Mouse (Mus musculus) heart, adult 9 months (tissue): ENCODE measurements around the gene Zc3h14.

Source experiments
- DNase-seq, 2 experiments: peaks; one replicate each; pipeline ENCODE4 v3.0.0; 2022; ENCODE audit warnings: low spot score in 2 of 2

Gene Zc3h14

DNA sequence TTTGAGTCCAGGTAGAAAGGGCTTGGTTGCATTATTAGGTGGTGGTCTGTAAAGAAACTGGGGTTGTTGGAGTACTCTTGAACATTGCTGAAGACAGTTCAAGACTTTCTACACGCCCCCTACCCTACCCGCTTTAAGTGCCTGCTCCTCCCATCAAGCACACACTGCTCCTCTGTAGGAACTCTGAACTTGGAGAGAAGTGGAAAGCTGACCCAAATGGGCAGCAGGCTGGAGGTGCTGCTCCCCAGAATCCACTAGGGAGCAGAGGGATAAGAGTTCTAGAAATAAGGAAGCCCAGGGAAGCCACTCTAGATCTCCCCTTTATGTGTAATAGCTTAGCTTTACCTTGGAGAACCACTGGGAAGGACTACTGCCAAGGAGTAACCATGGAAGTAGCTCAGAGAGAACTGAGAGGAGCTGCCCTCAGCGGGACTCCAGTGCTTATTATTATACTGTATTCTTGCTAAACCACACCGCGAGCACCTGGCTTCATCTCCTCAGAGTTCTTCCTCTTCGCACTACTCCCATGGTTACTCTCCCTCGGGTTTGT, 8.9 kb upstream of the Zc3h14 start:
- peak; percentile 15 to 28 for DNase-seq

DNA sequence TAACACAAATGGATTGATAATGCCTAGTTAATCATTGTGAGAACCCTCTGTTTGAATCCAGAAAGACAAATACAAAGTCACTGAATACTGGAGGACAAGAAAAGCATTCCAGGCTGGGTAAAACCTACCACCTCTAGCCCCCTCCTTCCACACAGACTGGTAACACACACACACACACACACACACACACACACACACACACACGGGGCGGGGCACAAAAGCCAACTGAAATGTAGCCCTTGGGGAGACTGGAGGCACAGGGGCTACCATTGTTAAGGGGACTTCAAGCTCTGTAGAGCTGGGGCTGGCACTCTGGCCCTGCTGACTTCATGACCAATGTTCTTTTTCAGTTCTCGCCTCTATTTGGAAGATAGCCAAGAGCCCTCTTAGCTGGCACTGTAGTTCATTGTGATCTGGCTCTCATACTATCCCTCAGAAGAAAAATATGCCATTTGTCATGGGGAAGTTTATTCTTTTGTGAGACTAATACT, 5.7 kb upstream of the Zc3h14 start:
- DNase-seq = peak in 1 of 2 experiments; percentile 27

DNA sequence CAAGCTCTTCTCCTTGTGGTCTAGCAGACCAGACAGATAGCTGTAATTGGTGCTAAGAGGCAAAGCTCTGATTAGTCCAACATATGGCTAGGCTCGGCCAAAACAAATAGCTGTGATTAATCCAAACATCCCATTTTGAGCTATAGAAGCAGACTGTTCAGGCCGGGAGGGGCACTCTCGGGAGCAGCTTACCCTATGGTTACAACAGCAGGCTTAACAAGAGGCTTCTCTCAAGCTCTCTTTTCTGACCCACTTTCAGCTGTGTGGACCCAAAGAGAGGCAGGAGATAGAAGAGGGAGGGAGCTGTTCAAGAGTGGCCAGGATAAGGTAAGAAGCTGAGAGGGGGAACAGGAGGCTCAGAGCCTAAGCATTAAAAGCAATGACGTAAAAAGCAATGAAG, 1.1 kb upstream of the Zc3h14 start:
- no peak for DNase-seq

DNA sequence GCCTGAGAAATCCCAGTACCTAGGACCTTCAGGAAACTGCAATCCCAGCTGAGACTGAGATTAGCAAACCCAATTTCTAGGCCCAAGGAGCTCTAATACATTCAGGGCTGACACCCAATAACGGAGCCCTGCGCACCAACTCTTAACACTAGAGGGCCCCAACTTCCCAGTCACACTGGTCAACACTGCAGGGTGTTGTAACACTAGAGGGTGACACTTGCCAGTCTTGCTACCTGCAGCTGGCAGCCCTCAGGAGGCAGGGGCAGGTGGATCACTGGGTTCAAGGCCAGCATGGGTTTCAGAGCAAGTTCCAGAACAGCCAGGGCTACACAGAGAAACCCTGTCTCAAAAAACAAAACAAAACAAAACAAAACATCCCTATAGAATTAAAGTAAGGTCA, 633 bp upstream of the Zc3h14 start:
- DNase-seq = peak; percentile 39 to 47

DNA sequence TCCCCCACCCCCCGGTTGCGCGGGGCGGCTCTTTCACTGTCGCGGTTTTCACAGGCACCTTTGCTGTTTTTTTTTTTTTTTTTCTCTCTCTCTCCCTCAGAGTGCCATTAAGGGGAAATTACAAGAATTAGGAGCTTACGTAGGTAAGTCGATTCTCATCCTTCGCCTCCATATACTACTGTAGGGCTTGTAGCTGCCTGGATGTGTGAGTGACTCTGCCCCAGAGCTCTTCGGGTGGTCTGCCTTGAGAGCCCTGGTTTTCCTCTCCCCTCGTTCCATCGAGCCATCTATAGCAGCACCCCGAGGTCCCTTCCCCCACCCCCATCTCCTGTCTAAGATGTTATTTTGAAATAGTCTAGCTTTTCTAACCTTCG, 603 bp downstream of the Zc3h14 start:
- DNase-seq = no peak

DNA sequence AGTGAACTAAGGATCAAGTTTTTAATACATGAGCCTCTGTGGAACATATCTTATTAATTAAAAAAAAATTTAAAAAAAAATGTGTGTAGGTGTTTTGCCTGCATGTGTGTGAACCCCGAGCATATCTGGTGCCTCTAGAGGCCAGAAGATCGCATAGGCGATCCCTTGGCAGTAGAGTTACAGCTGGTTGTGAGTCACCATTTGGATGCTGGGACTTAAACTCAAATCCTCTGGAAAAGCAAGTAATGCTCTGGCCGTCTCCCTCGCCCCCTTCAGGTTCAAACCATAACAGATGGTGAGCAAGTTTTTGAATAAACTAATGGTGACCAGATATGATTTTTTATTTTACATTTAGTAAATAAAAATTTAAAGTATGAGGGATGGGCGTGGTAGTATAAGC, 10.9 kb downstream of the Zc3h14 start:
- no peak for DNase-seq

DNA sequence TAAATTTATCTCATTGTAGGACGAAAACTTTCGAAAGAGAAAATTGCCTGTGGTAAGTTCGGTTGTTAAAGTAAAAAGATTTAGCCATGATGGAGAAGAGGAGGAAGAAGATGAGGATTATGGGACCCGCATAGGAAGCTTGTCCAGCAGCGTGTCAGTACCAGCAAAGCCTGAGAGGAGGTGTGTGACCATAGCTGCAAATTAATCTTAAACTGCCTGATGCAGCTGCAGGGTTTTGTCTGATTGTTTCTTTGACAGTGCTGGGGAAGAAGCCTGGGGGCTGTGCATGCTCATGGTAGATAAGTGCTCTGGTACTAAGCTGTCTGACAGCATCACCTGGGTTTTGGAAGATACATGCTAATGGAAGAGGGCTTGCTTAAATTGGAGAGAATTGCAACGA, 12.9 kb downstream of the Zc3h14 start:
- no peak for DNase-seq

DNA sequence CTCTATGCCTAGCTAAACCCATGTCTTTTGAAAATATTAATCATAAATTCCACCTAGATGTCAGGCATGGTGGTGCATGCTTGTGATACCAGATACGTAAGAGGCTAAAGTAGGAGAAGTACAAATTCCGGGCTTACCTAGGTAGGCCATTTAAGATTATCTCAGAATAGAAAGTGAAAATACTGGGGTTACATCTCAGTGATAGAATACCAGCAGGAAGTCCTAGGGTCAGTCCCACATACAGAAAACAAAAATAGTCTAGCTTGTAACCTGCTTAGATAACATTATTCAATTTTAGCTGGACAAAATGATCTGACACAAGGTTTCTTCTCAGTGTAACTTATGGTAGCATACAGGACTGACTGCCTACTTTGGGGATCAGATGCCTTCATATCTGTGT, 19.5 kb downstream of the Zc3h14 start:
- no peak for DNase-seq

DNA sequence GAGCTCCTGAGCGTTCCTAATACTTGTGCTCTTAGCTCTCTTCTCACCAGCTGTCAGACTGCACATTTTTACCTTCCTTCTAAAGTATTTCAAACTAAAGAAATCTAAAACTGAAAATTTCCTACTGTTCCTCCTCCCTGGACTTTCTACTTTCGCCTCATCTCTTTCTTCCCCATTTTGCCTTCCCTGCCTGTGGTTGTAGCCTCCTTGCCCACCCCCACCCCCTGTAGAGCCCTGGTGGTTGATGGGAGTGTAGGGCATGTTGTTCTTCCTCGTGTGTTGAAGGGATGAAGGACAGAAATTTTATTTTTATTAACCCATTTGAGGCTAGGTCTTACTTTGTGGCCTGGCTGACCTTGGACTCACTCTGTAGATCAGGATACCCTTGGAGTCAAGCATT, 30.7 kb downstream of the Zc3h14 start:
- no peak for DNase-seq

DNA sequence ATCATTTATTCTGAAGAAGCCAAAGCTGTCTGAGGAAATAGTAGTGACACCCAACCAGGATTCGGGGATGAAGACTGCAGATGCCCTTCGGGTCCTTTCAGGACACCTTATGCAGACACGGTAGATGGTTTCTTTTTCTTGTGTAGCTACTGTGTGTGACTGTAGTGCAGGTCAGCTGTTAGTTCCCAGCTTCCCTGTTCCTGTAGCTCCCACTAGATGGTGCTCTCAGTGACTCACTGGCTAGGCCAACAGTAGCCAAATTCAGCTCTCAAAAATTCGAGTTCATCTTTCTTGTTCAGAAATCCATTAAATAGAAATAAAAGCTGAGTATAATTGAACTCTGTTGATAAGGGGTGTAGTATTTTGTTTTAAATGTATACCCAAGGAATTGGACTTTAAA, 32.4 kb downstream of the Zc3h14 start:
- no peak for DNase-seq

DNA sequence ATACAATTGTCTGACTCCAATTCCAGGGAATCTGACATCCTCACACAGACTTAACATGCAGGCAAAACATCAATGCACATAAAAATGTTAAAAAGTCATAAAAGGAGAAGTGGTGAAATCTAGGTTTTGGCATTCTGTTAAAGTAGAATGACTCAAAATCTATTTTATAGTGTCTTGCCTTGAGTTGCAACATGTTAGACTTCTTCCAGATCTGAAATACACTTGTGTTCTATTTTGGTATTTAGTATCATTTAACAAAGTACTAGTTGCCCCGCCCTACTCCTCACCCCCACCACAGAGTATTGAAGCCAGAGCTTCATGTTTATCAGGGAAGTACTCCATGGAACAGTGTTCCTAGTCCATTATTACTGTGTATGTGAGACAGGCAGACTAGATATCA, 37.5 kb downstream of the Zc3h14 start:
- DNase-seq = no peak

DNA sequence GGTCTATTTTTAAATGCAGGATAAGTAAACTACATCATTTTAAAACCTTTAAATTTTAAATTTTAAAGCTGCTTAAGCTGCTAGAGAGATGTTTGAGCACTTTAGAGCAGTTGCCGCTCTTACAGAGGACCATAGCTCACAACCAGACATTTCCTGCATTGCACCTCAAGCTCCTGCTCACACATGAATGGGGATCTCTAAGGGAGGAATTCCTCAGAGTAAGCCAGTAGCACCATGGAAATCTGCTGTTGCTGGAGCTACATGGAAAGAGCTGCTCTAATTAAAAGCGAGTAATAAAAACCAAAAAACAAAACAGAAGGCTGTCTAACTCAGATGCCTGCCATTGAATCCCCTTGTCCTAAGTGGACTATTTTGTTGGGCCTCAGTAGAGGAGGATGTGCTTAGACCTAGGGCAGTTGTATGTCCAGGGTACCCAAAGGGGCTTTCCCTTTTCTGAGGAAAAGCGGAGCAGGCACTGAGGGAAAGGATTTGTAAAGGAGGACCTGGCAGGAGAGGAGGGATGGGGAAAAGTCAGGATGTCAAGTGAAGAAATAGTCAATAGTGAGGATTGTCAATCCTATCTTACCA, 49.1 kb downstream of the Zc3h14 start:
- no peak for DNase-seq

DNA sequence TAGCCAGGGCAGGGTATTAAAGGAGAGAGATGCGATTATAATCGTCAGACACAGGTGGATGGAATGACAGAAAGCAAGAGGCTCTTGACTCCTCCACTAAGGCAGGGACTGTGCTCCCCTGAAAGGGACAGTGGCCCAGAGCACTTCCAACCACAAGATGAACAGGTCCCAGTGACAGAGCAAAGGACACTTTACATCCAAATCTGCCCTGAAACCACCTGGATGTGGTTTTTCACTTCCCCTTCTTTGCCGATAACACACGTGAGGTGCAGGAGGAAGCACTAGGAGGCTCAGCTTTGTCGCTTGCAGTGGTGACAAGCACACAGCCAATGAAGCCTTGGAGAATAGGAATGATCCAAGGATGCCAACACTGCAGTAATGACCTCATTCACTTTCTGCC, 53.6 kb downstream of the Zc3h14 start:
- DNase-seq = no peak

DNA sequence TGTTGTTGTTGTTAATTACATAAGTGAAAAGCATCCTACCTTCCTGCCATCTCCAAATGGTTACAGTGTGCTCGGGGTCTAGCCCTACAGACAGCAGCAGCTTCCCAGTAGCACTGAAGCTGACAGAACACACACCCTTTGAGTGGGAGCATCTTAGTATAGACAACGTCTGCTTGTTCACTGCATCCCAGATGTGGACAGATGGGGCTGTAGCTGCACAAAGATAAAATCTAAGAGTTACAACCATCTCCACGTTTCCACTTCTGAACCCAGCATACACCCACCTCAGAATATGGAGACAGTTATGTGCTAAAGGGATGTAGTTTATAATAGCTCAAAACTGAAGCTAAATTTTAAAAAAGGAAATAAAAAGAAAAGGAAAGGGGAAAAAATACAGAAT, 55.5 kb downstream of the Zc3h14 start:
- DNase-seq = no peak

DNA sequence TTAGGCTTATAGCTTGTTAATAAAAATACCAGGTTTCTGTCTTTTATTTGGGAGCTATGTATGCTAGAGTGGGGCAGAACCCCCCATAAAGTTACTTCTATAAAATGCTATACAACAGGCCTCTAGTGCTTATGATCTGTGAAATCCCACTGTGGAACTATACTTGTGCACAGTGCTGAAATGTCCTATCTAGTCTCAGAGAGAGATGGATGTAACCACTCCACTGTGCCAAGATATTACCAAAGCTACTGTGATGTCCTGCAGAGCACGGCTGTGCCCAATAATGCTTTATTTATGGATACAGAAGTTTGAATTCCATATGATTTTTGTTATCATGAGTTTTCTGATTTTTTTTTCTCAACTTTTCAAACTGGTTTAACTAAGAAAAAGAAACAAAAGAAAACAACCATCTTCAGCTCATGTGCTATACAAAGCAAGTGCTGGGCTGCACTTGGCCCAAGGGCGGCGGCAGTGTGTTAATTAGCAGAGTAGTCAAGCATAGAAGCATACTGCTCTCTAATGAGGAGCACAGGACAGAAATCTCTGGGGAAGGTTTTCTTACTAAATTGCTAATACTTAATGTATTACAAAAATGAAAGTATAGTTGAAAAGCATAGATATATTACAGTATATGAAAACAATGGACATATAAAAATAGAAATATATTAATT, 57.4 kb downstream of the Zc3h14 start:
- no peak for DNase-seq

DNA sequence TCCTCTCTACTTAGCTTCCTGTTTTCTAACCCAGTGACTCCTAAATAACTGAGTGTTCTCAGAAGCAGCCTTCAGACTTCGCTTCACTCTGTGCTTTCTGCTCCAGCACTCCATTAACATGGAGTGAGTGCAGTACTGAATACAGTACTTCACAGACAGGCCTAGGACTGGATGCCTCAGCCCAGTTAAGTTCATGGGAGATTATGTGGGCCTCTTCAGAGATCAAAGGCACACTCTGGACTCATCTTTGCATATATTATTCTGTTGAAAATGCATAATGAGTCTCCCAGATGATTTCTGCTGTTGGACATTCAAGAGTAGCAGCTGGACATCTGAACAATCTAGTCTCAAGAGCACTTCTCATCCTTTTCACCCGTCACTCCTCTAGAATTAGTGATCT, 74.0 kb downstream of the Zc3h14 start:
- no peak for DNase-seq

DNA sequence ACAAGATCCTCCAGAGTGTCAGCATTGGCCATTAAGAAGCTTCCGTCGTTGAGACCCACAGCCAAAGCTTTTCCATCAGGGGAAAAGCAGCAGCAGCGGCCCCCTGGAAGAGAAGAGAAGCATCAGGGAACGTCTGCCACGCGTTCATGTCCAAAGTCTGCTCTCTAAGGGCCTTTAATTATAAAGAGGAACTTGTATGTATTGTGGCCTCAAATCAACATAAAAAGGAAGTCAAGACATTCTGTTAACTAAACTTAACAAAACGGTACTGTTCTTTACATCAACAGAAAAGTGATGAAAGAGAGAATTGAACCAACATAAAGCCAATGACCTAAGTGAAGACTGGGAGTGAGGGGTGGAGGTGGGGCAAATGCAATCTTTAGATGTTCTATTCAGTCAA, 84.4 kb downstream of the Zc3h14 start:
- DNase-seq = no peak

DNA sequence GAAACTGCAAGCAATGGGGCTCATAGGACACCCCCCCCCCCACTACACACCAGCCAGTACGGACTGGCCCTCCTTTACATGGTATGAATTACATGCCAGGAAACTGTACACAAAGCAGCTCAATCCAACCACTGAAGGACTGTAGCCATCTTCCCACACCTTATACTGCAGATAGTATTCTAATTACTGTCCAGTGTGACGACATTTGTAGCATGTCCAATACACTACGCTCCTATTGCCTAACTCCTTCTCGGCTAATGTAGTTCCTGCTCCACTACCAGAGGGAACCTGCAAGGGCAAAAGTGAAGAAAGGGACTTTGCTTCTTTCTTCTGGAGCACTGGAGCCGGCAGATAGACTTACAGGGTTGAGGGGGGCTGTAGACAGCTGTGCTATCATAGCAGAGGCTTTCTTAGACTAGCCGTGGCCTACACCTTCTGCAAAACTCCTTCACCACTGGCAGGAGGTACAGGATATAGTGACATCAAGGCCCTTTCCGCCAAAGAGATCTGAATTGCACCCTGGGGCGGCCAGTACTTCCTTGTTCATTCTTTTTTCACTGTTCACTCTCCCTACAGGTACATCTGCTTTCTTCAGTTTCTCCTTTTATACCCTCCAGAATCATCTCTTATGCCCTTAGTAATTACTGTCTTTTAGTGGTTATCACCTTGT, 86.3 kb downstream of the Zc3h14 start:
- no peak for DNase-seq

DNA sequence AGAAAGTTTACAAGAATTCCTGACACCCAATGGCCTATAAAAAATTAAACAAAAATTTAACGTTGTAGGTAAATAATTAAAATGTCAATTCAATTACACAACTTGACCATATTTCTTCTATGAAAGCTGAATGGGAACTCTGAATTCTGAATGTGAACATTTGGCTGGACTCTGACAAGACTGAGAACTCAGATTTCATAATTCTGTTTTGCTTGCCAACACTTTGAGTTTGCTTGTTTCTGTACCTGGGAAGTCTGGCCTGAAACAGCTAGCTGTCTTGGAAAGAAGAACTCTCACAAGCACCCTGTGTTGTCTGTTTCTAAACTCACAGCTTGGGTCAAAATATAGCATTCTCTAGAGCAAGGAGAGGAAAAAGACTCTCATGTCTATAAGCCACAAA, 87.1 kb downstream of the Zc3h14 start:
- no peak for DNase-seq

DNA sequence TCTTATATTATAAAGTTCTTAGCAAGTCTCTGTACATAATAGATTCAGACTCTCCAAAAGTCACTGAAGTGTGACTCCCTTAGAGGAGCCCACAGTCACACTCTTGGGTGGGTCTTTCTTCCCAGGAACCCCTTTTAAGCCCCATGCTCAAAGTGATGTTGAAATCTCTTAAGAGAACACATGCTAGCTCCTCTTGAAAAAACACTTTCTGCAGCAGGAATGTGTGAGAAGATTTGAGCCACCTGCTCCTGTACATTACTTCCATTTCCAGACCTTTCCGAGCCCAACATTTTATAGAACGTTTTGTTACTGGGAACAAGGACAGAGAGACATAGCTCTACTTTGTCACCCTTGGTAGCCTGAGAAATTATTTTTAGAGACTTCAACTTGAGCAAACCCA, 88.1 kb downstream of the Zc3h14 start:
- DNase-seq = no peak

DNA sequence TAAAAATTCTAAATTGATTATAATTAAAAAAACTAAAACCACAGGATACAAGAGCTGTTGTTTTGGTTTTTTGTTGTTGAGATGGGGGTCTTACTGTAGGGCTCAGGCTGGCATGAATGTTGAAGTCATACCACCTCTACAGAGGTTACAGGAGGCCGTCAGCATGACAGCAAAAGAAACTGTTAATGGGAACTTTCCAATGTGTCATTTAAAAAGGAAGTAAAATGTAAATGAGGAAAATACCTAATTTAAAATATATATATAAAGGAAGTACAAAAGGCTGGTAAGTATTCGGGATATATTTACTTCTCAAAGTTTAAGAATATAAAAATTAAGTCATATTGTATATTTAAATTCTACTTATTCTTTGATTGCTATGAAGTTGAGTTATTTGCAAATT, 88.7 kb downstream of the Zc3h14 start:
- no peak for DNase-seq
